Comparison of ENCODE assay signal across 11 mouse cellular contexts in genomic region chr8:89046639-89047348, GRCm38 (mm10). TPM values are rescaled to one million over a fixed set of nuclear protein-coding genes. Genes with fewer than 3 reads are reported as not detected.
DNase-seq lines count a peak whose midpoint lies in the region; ATAC-seq and TF ChIP-seq lines count a peak whose summit lies in the region.
"Had no signal": no experiment of that assay in that cellular context is flagged by ENCODE, and none has a peak within 500 bp of the region (broad histone marks: within the 10 kb centered on the region; RNA-seq: fewer than 3 reads in every experiment).

No protein-coding gene starts in this region.

- no peak for ATAC-seq in liver, embryonic 11.5 days (replicated peaks; ENCODE audit: low FRiP score)

- peak overlapping the region; percentile 98; the same call in 1 of the 2 replicates for H3K27ac ChIP-seq in hindbrain, embryonic 10.5 days
- no peak overlapping the region for H3K27ac ChIP-seq in liver, embryonic 11.5 days (ENCODE audit: low read depth, low read length)
- no peak overlapping the region for H3K27ac ChIP-seq in cerebellum, adult 2 months (ENCODE audit: insufficient read depth, low read length)

- TF ChIP-seq POLR2A in cerebellum, adult 2 months (IDR thresholded peaks at IDR 0.05; ENCODE audit: borderline replicate concordance, insufficient read depth, low read length) = no peak

- WGBS in hindbrain, embryonic 10.5 days = under 1% methylated on average over 26 of the region's 26 CpGs
- WGBS in liver, embryonic 11.5 days = 3% methylated on average over 26 of the region's 26 CpGs
- WGBS in cerebellum, adult 2 months = 8% methylated on average over 26 of the region's 26 CpGs

- no peak for TF ChIP-seq CTCF in cerebellum, adult 2 months (IDR thresholded peaks at IDR 0.05; ENCODE audit: borderline replicate concordance, insufficient read depth, low read depth, low read length)

- peaks cover 53% of the 10 kb centered on the region for H3K4me1 ChIP-seq in hindbrain, embryonic 10.5 days (replicated peaks)
- H3K4me1 ChIP-seq in liver, embryonic 11.5 days (replicated peaks; ENCODE audit: control insufficient read depth, insufficient read depth, low read length) = no peaks in the 10 kb centered on the region; the same call in none of the 2 replicates
- no peaks in the 10 kb centered on the region for H3K4me1 ChIP-seq in cerebellum, adult 2 months (ENCODE audit: control insufficient read depth, insufficient read depth, low read length)

- H3K4me3 ChIP-seq in hindbrain, embryonic 10.5 days = peak overlapping the region; percentile 84
- no peak overlapping the region for H3K4me3 ChIP-seq in liver, embryonic 11.5 days (ENCODE audit: low read depth, low read length)
- H3K4me3 ChIP-seq in cerebellum, adult 2 months (replicated peaks; ENCODE audit: insufficient read depth, low read depth, low read length) = no peak overlapping the region

- H3K9ac ChIP-seq in liver, embryonic 11.5 days (ENCODE audit: low read depth, low read length) = no peak overlapping the region

- DNase-seq in kidney, adult 9 months = peak; percentile 39
- no peak for DNase-seq in kidney, postnatal 14 days
- DNase-seq in hindbrain, embryonic 10.5 days (ENCODE audit: low spot score) = peak; percentile 50
- DNase-seq in liver, embryonic 11.5 days (ENCODE audit: low spot score) = no peak
- no peak for DNase-seq in left cerebral cortex, postnatal 14 days (ENCODE audit: low spot score in 2 of 2)
- no peak for DNase-seq in cerebellum, adult 2 months
- DNase-seq in adrenal gland, postnatal 10 days = no peak
- no peak for DNase-seq in spleen, adult 12 weeks (ENCODE audit: low spot score)
- DNase-seq: gastrocnemius, postnatal 10 days; thymus, adult 18-20 months had no signal

- H3K27me3 ChIP-seq in hindbrain, embryonic 10.5 days (ENCODE audit: insufficient read depth, poor library complexity, severe bottlenecking) = peaks cover 80% of the 10 kb centered on the region
- H3K27me3 ChIP-seq in liver, embryonic 11.5 days (replicated peaks; ENCODE audit: control insufficient read depth, insufficient read depth, low read length) = peaks cover 86% of the 10 kb centered on the region
- H3K27me3 ChIP-seq in cerebellum, adult 2 months (ENCODE audit: control insufficient read depth, insufficient read depth, low read length) = peaks cover 8% of the 10 kb centered on the region; the same call in 1 of the 2 replicates

- no peaks in the 10 kb centered on the region for H3K9me3 ChIP-seq in hindbrain, embryonic 10.5 days
- H3K9me3 ChIP-seq in liver, embryonic 11.5 days (ENCODE audit: control insufficient read depth, low read length) = no peaks in the 10 kb centered on the region

- H3K4me2 ChIP-seq in liver, embryonic 11.5 days = peak overlapping the region; percentile 20; the same call in 1 of the 2 replicates

- H3K36me3 ChIP-seq in hindbrain, embryonic 10.5 days = no peaks in the 10 kb centered on the region
- no peaks in the 10 kb centered on the region for H3K36me3 ChIP-seq in liver, embryonic 11.5 days (ENCODE audit: control insufficient read depth, insufficient read depth, low read length)
- H3K36me3 ChIP-seq: G1E had no signal

- intact Hi-C loops in left cerebral cortex, postnatal 14 days (cut with DNase I) = loop anchor here (10.0 kb wide), 1 partner anchor 738 kb away; no protein-coding TSS in a partner anchor

RNA-seq across cellular contexts. Expression of gene Sall1, which starts 2.8 kb away (rescaled TPM):
- polyA plus RNA-seq in hindbrain, embryonic 10.5 days (2016; fragmentation: Nextera tagmentation; extraction: Ambion mirVana) = 11.1 and 17.8 TPM in 2 replicates
- polyA plus RNA-seq in liver, embryonic 11.5 days (2014; fragmentation: Nextera tagmentation; extraction: Ambion mirVana) = 2.4 and 2.6 TPM in 2 replicates
- total RNA-seq in left cerebral cortex, postnatal 14 days (2021) = 10 to 100 TPM; 12.1 to 13.7 TPM
- 6.5 and 8.2 TPM in 2 replicates for polyA plus RNA-seq in cerebellum, adult 2 months (2012; rRNA removed)
- 1 to 10 TPM; 1.6 to 4.3 TPM for total RNA-seq in adrenal gland, postnatal 10 days (2021)
- polyA plus RNA-seq: G1E had no signal

Comparison
In these comparisons a context has a peak if more than half of its experiments do, and no peak if none do; other contexts are left out.
1. DNase-seq: peak in kidney, adult 9 months (single experiment) and hindbrain, embryonic 10.5 days (single experiment); none in kidney, postnatal 14 days (single experiment), liver, embryonic 11.5 days (single experiment), left cerebral cortex, postnatal 14 days (0 of 2), cerebellum, adult 2 months (0 of 2), adrenal gland, postnatal 10 days (single experiment) and spleen, adult 12 weeks (single experiment).